Mouse (Mus musculus) cerebellum, postnatal 25 days (tissue): ENCODE measurements around the gene Tfg.

Experiments used
- DNase-seq, 2 experiments: peaks; one replicate each; pipeline ENCODE4 v3.0.0; 2021; ENCODE audit warnings: mixed read lengths in 2 of 2

Tfg gene

DNA sequence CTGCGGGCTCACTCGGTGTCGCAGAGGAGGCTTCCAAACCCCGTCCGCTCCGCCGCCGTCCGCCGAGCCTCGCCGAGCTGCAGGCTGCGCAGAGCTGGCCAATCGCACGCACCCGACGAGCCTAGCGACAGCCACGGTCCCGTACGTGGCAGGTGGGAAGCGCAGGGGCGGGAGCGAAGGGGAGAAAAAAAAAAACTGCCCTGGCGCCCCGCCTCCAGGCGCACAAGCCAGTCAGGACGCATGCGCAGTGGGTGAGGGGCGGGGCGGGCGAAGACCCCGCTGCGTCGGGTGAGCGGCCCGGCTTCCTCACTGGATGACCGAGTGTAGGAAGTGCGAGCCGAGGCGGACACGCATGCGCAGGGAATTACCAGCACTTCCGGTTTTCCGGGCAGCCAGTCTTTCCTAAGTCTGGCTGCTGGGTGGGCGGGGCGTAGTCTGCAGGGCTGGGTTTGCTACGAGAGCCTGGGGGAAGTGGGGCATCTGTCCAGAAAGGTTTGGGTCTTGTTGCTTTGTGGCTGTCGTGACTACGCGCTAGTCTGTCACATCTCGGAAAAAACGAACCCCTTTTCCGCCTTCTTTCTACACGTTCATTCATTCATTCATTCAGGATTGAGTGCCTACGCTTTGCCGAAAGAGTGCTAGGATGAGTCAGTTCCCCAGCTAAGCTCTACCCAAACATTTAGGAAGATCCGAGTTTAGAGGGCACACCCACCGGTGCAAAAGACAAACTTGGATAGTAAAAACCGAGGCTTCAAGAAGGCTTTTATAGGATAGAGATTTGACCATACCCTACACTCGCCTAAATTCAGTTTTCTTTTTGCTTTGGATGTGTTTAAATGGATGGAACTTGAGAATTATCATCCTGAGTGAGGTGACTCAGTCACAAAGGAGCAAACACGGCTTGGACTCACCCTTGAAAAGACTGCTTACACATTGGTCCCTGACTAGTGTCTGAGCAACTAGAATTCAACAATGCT lies at the start of gene Tfg:
Gene Tfg, minus strand, starts transcription at position 227 of the 977 bp plus-strand sequence.
- peak; percentile 98 to 100 for DNase-seq

DNA sequence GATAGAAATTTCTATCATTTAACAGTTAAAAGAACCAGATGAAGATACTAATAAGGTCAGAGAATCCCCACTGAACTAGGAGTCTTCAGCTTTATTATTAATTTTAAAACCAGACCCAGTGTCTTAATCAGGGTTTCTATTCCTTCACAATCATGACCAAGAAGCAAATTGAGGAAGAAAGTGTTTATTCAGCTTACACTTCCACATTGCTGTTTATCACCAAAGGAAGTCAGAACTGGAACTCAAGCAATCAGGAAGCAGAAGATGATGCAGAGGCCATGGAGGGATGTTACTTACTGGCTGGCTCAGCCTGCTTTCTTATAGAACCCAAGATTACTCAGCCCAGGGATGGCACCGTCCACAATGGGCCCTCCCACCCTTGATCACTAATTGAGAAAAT lies 11.8 kb upstream of the Tfg start:
- DNase-seq = no peak

DNA sequence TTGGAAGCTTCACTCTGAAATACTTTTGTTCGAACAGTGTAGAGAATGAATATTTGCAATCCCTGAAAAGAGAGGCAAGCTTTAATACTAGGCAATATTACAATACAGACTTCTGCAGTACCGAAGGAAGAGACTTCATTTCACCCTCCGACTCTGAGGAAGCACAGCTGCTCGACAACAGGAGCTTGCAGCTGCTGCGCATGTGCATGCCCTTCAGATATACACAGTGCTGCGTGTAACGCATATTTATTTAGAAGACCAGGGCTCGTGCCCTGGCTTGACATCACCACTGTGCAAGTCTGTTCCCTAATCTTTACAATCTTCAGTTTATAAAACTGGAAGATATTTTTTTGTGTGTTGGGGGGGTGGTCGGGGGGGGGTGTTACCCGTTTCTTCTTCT lies 7.7 kb upstream of the Tfg start:
- no peak for DNase-seq

DNA sequence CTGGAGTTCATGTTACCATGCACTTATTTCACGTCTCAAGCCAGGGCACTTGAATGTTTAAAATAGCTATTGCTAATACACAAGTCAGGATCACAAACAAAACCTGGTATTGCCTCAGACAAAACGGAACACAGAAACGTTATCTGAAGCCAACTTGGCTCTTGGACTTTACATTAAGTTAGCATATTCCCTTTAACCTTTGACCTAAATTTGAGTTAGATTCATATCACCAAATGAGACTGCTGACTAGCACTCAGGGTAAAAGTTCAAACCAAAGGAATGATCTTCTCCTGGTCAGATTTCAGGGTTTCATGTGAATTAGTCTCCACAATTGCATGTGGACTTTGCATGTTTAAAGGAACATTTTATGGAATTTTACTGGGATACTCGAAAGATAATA lies 5.1 kb upstream of the Tfg start:
- DNase-seq = no peak

DNA sequence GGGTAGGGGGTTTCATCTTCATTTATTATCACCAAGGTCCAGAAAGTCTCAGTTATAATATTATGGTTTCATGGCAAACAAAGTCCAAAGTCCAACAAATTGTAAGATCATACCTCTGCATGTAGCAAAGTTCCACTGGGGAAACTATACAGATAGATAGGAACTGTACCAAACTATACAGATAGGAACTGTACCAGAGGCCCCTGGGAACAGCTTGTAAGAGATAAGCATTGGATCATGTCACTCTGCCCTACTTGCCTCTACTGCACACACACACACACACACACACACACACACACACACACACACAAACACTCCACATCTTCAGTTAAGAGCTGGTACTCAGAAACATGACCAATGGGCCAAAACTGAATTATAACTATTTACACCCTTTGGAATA lies 1.8 kb upstream of the Tfg start:
- DNase-seq = no peak

DNA sequence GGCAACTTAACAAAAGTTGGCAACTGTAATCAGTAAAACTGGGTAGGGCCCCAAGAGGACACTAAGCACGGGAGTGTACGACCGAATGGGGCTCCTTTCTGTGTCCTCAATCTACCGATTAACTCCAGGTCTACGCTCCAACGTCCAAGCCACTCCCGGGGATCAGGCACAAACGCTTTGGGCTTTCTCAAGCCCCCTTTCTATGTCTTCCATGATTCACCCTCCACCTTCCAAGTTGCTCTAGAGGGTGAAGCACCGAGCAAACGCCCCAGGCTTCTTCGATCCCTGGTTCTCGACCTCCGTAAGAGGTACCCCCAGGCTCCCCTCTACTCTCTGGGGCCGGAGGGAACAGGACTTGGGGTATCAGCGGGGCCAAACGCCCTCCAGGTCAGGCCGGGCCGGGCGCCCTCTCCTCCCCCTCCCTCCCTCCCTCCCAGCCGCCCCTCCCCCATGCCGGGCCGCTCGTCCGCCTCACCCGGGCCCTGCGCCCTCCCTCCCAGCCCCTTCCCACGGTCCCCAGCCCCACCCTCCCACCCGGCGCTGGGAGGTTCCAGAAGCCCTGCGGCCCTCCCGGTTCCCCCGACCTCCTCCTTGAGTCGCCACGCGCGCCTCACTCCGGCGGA lies 582 bp downstream of the Tfg start:
- DNase-seq = no peak

DNA sequence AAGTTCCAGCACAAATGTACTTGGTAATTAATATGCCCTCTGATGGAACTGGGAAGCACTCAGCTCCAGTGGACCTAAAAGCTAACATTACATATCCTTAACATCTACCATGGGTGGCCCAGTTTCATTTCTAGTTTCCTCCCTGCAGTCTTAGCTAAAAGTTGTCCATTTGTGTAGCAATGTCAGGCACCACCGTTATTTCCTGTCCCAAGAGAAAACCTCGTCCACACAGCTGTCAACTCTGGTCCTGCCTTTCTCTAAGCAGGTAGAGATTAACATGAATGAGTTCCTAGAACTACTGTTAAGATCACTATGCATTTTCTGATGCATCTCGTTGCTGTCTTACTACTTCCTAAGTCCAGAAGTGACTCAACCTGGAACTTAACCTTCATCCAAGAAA lies 1.6 kb downstream of the Tfg start:
- DNase-seq = no peak

DNA sequence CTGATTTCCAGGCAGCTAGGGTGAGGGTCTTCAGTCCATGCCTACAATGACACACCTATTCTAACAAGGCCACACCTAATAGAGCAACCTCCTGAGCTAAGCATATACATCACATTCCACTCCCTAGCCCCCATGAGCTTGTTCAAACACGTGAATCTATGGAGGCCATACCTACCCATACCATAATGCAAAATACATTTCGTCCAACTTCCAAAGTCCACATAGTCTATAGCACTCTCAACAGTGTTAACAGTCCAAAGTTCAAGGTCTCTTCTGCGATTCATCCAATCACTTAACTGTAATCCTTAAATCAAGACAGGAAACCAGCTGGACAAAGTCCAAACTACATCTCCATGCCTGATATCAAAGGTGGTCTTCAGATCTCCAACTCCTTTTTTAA lies 7.2 kb downstream of the Tfg start:
- DNase-seq = no peak

DNA sequence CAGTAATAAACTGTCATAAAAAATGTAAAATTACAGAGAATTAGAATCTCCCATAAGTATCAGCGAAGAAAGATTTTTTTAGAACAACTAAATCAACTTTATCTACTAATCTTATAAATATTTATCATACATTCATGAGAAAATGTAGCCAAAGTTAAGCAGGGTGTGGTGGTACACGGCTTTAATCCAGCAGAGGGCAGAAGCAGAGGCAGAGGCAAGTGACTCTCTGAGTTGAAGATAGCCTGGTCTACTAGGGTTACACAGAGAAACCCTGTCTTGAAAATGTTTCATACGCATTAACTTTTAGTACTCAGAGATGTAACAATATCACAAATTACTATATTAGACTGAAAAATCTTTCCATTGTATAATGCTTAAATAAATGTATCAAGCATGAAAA lies 11.5 kb downstream of the Tfg start:
- DNase-seq = no peak

DNA sequence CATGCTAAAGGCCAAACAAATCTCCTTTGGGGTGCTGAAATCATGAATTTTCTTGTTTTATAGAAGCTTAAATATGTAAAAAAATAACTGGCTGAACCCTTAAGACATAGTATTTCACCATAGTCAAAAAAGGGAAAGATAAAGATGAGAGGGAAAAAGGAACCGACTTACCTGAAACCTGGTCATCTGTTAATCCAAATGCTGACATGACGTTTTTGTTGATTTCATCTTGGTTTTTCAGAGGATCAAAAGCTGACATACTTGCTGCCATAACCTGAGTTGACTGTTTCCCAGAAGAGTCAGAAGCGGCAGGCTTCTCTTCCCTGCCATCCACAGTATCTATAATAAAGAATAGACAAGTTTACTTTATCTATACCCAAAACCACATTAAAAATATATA lies 16.4 kb downstream of the Tfg start:
- DNase-seq = no peak

DNA sequence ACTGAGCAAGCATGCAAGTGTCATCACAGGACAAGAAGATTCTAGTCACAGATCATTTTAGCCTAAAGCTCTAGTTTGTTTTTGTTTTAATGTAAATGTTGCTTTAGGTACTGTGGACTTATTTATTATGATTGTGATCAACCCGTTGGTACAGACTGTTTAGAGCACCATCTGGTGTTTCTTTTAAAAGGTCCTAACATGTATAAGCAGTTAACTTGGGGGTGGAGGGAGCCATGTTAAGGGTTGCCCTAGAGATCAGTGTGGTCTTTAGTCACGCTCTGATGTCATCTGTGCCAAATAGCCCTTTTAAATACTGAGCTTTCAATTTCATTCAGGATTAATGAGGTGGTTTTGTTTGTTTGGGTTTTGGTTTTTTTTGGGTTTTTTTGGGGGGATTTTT lies 20.8 kb downstream of the Tfg start:
- DNase-seq = no peak

DNA sequence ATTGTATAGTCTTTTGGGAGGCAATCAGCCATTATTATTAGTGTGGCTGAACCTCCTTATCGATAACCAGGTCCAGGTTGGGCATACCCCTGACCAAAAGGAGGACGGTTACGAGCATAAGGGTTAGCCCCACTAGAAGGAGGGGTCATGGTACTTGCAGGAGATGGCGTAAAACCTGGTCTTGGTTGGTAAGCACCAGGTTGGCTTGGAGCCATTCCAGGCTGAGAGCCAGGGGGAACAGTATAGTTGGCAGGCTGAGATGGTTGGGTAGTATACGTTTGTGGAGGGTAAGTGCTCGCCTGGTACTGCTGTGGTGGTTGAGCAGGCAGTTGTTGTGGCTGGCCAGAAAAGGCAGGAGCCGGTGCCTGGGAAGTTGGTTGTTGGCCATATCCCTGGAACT lies 26.5 kb downstream of the Tfg start:
- peak; percentile 37 to 50 for DNase-seq

DNA sequence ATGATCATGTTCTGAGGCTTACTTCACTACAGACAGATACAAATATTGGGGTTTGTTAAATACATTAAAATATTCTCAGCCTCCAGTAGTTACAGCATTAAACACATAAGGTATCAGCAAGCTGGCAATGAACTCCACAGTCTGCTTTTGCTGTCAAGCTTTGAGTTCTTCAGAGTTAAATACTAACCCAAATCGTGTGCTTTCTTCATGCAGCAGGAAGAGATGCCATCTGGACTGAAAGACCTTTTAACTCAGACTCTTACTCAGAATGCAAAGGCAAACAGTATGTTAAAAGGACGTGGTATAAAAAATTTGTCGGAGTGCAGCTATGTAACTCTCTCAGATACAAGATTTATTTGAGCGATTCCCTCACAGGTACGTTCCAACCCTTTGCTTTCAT lies 30.5 kb downstream of the Tfg start:
- no peak for DNase-seq

DNA sequence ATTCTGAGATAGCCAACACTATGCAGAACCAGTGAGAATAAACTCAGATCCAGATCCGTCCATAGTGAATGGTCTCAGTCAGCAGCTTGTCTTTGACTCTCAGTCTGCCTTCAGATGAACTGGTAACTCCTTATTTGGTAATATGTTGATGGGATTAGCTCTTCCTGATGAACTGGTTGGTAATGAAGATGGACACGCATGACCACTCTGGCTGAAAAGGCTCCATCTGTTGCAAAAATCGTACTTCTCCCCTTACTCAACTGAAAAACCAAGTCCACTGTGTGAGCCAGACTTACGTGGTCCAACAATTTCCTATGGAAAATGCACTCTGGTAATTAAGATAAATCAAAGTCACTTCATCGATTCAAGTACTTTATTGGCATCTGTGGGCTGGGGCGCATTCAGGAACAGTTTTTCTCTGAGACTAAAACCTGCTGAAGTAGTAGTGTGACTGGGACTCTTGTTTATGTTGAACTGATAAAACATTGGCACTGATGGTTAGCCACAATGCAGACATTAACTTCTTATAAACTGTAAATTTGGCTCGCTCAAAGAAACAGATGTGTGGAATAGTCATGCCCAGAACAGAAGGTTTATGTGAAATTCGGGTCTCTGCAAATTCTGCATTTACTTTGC lies 36.1 kb downstream of the Tfg start:
- DNase-seq = no peak

DNA sequence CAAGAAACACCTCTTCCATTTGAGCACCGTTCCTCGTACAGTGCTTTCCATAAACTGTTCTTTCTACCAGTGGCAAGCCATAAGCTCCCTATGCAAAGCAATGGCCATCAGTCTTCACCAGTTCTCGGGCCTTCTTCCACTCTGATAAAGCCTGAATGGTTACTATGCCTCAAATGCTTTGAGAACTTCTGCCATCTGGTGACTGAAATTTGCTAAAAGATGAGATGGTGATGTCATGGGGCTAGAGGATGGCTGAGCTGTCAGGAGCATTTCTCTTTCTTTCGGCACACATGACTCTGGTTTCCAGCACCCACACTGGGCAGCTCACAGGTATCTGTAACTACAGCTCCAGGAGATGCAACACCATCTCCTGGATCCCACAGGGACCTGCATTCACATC lies 40.1 kb downstream of the Tfg start:
- DNase-seq = peak; percentile 22 to 43

DNA sequence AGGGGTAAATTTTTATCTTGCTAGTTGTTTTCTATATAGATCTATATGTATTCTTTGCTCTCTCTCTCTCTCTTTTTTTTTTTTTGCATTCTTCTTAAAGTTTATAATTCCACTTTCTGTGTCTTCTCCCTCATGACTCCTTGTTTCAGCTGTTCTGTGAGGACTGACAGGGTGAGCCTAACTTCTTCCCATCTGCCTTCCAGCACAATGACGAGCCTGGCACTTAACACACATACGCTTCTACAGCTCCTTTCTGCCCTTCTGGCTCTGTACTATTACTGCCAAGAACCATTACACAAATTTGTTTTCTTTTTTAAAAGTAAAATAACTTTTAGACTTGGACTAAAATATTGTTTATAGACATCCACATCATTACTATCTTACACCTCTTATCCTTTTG lies 43.8 kb downstream of the Tfg start:
- no peak for DNase-seq

DNA sequence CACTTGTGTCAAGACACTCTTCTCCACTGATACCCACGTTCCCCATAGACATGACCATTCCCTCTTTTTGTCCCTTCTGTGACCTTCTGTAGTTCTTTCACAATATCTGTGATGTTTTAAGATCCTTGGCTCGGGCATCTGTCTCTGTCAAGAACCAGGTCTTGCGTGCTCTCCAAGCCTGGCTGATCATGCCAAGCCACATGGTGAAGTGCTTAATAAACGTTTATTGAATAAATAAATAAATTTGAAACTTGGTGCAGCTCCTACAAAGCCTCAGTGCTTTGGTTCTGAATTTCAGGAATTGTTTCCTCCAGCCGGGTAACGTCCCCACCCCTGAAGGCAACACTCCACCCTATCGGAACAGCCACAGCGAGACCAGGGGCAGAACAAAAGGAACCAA lies 46.3 kb downstream of the Tfg start:
- DNase-seq = no peak

DNA sequence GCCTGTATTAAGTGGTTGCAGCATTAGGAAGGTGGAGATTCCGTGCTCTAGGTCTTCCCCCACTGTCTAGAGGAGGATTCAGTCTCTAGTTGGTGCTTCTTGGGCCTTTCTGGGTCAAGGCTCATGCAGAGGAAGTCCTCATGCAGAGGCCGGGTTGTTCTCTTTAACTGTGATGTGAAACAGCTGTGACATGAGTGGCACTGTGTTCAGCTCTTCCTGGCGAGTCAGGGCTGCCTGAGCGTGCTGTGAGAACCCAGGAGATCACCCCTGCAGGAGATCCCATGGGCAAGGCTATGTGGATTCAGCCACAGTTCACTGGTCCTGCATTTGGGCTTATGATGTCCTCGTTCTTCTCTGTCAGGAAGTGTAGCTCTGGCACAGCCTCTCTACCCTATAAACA lies 47.7 kb downstream of the Tfg start:
- DNase-seq = no peak

DNA sequence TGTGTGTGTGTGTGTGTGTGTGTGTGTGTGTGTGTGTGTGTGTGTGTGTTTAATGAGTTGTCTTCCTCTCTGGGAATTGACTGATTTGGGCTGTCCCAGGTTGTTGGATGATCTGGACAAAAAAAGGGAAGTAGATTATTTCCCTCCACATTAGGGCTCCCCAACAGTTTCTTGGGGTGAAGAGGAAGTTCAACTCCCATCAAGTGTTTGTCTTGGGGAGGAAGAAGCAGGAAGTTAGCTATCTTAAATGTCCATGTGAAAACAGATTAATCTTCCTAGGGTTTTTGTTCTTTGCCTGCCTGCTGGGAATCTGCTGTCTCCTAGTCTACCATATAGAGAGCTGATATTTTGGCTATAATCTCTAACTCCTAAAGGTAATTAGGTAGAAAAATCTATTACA lies 58.4 kb downstream of the Tfg start:
- no peak for DNase-seq

DNA sequence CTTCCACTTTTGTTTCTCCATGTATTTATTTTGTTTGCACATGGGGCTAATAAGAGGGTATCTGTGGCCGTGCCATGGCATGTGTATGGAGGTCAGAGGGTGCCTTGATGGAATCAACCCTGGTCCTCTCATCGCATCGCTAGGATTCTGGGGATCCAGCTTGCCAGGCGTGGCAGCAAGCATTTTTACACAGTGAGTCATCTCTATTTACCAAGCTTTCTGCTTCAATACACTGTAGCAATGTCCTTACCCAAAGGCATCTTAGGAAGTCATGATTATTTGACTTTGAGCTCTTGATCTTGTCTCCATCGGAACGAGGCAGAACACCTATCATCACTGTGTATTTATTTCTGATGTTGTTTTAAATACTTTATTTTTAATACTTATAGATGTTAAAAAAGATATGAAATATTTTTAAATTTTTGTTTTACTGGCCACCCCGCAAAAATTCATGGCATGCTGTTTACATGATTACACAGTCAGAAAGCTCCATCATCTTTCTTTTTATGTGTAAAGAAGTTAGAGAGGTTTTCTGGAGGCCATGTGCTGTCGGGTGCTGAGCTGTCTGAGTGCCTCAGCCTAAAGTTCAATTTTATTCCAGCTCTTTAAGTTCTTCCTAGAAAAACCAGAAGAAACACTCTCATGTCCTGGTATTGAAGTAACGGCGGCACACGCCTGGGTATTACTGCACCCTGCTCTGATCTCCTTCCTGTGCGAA lies 61.9 kb downstream of the Tfg start:
- no peak for DNase-seq

DNA sequence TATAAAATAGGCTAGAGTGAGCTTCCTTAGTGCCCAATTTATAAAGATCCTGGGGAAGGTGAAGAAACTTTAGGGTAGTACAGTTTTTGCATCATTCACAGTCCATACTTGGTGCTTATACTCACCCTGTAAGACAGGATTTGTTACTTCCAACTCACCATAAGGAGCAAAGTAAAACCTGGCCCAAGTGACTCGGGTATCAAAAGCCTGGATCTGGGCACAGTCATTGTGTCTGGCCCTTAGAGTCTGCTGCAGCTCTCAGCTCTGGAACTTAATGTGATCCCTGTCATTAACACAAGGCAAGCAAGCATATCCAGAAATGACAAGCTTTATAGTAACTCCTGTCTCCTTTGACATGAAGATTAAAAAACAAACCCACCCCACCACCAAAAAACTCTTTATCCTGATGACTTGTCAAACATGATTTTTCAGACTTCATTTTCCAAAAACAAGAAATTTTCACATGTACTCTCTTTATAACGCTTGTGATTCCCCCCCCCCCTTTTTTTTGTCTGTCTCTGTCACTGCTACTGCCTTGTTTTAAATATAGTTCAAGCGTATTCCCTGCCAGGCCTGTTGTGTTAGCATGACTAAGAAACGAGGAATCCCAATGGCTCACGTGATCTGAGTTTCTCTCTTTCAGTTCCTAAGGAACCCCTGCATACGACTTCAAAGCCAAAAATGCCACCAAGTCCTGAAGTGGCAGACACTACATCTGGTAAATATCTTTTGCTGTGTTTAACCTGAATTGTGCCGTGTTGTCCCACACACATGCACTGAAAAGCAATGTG lies 70.7 kb downstream of the Tfg start:
- DNase-seq = no peak

DNA sequence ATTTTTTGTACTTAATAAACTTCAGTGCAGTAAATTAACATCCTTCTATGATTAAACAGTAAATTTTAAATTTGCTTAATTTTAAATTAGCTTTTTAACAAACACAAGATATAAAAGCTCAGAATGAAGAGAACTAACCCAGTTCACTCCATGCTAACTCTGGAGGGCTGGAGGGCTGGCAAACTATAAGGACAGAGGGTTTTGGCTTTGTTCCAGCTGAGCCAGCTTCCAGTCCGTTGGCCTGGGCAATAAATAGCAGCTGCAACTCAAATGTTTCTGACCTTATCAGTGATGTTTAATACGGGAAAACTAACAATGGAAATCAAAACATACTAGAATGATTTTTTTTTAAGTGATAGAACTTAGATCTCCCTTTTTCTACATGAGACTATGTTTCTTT lies 72.0 kb downstream of the Tfg start:
- DNase-seq = peak in 1 of 2 experiments; percentile 32
